Mouse (Mus musculus) heart, postnatal 10 days (tissue): ENCODE measurements around the gene Cyp26a1. TPM values are rescaled to one million over a fixed set of nuclear protein-coding genes. Genes with fewer than 3 reads are reported as not detected.

Experiments used
- DNase-seq, 2 experiments: peaks; one replicate each; pipeline ENCODE4 v3.0.0; 2021
- intact Hi-C: fragments of 180-260 bp; cut with DNase I; formaldehyde crosslinking; loops from one replicate; pipeline ENCODE4 v1.15.1; 2025
- total RNA-seq, 2 experiments: library from RNA; stranded (reverse); gene quantifications; 2 replicates each; pipeline ENCODE4 v1.2.3; 2021

Gene Cyp26a1
- total RNA-seq, 2 experiments from 2014 or later, result 0.43 to 0.62 TPM

- DNase-seq, result no peak
- intact Hi-C loops, result no loop called here
These were observed 919 bp downstream of the Cyp26a1 start for GRCm38 (mm10) chr19:37698273-37699160.

GRCm38 (mm10) chr19:37699711-37700110 lies 2.1 kb downstream of the Cyp26a1 start:
- DNase-seq, result no peak
- intact Hi-C loops, result loop anchor here (5.0 to 10.0 kb wide), 3 partner anchors 87 to 345 kb away; partner anchors contain the start of gene Myof

DNA sequence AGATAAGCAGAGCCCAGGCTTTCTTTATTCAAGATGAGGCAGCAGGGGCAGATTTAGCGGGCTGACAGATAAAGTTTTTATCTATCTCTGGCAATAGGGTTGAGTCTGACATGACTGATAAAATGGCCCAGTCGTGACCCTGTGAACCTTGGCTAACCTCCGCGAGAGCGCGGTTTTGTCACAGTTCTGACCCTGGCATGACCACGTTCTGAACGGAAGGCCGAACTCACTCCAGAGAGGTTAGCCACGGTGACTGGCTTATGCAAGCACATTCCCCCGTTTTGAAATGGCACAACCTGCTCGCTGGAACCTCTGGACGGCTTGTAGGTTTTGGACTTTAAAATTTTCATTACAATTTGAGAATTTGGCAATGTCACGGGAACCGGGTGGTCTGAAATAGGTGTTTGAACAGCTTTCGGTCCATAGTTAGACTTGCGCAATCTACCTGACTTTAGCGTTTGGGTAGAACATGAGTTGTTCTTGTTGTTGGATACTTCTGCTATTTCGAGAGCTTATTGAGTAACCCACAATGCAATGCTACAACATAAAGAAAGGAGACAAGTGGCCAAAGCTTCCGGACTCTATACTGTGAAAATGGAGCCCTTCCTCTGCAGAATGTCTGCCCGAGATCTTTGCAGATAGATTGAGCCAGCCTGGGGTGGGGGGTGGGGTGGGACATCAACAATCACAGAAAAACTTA lies 4.9 kb downstream of the Cyp26a1 start:
- intact Hi-C loops, result loop anchor here (5.0 to 10.0 kb wide), 3 partner anchors 90 to 342 kb away; partner anchors contain the start of gene Myof
- no peak for DNase-seq

- intact Hi-C loops, result loop anchor here (1.0 to 10.0 kb wide), 5 partner anchors 92 to 341 kb away; partner anchors contain the start of gene Myof
- peak; percentile 71 to 84 for DNase-seq
These were observed 6.4 kb downstream of the Cyp26a1 start for GRCm38 (mm10) chr19:37703902-37704509.

GRCm38 (mm10) chr19:37705722-37706121 lies 8.1 kb downstream of the Cyp26a1 start:
- intact Hi-C loops, result loop anchor here (10.0 kb wide), 1 partner anchor 339 kb away; the partner anchor contains the start of gene Myof
- DNase-seq, result no peak

DNA sequence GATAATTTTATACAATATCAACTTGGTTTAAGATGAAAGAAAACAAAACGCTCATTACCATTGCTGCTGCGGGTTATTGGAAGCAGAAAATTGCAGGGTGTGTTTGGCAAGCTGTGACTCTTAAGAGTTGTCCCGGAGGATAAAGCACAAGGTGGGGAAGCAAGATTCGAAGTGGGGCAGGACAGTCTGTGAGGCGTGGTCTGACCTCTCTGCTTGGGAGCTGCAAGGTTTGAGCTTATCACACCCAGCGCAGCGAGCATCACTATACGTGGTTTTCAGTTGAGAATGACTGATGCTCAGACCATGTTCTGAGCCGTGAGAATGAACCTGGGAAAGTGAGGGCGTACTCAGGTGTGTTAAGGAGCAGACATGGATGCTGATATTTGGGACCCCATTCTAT lies 17.1 kb downstream of the Cyp26a1 start:
- no peak for DNase-seq
- intact Hi-C loops, result no loop called here

DNA sequence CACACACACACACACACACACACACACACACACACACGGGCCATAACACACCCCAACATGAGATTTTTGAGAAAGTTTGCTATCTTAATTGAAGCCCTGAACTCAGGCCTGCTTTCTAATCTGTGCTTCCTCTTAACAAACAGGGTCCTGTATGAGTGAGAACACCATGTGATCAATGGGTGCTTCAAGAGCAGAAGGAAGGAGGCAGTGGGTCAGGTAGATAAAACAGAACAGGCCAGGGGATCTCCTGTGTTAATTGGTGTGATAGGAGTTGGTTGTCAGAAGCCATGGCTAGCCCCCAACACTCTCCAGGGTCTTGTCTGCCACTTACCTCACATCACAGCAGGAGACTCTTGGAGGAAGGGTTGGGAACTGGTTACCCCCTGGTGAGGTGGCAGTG lies 18.4 kb downstream of the Cyp26a1 start:
- DNase-seq, result no peak
- intact Hi-C loops, result no loop called here

- intact Hi-C loops, result no loop called here
- DNase-seq, result no peak
These were observed 19.1 kb downstream of the Cyp26a1 start for GRCm38 (mm10) chr19:37716524-37717175.

GRCm38 (mm10) chr19:37719166-37719565 lies 21.6 kb downstream of the Cyp26a1 start:
- intact Hi-C loops, result no loop called here
- DNase-seq, result no peak

DNA sequence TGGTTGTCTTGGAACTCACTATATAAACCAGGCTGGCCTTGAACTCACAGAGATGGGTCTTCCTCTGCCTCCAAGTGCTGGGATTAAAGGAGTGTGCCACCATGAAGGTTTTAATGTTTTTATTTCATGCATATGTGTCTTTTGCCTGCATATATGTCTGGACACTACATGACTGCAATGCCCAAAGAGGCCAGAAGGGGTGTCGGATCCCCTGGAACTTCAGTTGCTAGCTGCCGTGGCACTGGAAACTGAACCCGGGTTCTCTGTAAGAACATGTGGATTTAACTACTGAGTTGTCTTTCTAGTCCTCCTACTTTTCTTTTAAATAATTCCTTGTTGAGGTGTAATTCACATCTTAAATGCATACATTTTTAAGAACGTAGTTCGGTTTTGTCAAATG lies 27.0 kb downstream of the Cyp26a1 start:
- intact Hi-C loops, result no loop called here
- no peak for DNase-seq

- DNase-seq, result no peak
- intact Hi-C loops, result no loop called here
These were observed 29.0 kb downstream of the Cyp26a1 start for GRCm38 (mm10) chr19:37726585-37726984.

DNA sequence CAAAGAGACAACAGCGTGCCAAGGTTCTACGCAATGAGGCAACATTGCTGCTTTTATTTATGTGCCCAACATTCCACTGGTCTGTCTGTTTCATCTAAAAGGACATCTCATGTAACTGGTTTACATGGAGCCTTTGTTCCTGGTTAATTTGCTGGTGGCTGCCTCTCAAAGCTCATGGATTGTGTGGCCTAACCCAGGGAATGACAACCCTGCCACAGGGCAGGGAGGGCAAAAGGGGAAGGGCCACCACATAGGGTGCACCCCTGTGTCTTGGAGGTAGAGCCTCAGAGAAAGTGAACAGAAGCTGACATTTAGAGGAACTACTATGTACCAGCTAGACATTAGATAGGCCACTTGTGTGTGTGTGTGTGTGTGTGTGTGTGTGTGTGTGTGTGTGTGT lies 29.8 kb downstream of the Cyp26a1 start:
- intact Hi-C loops, result no loop called here

GRCm38 (mm10) chr19:37735426-37735825 lies 37.8 kb downstream of the Cyp26a1 start:
- intact Hi-C loops, result no loop called here
- no peak for DNase-seq

More for the DNA sequence above, 29.8 kb downstream of the Cyp26a1 start:
- DNase-seq, result no peak

GRCm38 (mm10) chr19:37738575-37738974 lies 41.0 kb downstream of the Cyp26a1 start:
- no peak for DNase-seq
- intact Hi-C loops, result no loop called here

- intact Hi-C loops, result no loop called here
- no peak for DNase-seq
These were observed 42.4 kb downstream of the Cyp26a1 start for GRCm38 (mm10) chr19:37740043-37740442.

Other genes starting within 250 kb of the Cyp26a1 start
- gene Exoc6, start 147.4 kb upstream of the Cyp26a1 start, total RNA-seq, result 10 to 100 TPM; 28.0 to 29.4 TPM
- gene Cyp26c1, start 12.2 kb upstream of the Cyp26a1 start, total RNA-seq, result not detected